Mouse (Mus musculus) liver, embryonic 12.5 days (tissue): ENCODE results near the gene Cdc123. TPM values are rescaled to one million over a fixed set of nuclear protein-coding genes. Genes with fewer than 3 reads are reported as not detected.

Experiments used
- ATAC-seq: fragments of 200-750 bp; cut with Nextera tagmentation; 2 replicates; pipeline ENCODE4 v1.8.0; 2017; ENCODE audit warnings: moderate number of reproducible peaks, mild to moderate bottlenecking, moderate library complexity
- H3K27ac ChIP-seq: fragments of 300-500 bp; sonication (generic); 2 replicates; pipeline ENCODE4 v1.5.1; 2016; ENCODE audit warnings: mild to moderate bottlenecking
- H3K27me3 ChIP-seq: fragments of 300-500 bp; sonication (generic); replicated peaks from 2 replicates; pipeline ENCODE4 v1.6.1; 2016; ENCODE audit warnings: mild to moderate bottlenecking, moderate library complexity
- H3K36me3 ChIP-seq: fragments of 300-500 bp; sonication (generic); 2 replicates; pipeline ENCODE4 v1.6.1; 2016; ENCODE audit warnings: mild to moderate bottlenecking, moderate library complexity
- H3K4me1 ChIP-seq: fragments of 300-500 bp; sonication (generic); 2 replicates; pipeline ENCODE4 v1.6.1; 2016
- H3K4me2 ChIP-seq: fragments of 300-500 bp; sonication (generic); 2 replicates; pipeline ENCODE4 v1.6.1; 2016; ENCODE audit warnings: mild to moderate bottlenecking, moderate library complexity
- H3K4me3 ChIP-seq: fragments of 300-500 bp; sonication (generic); 2 replicates; pipeline ENCODE4 v1.5.1; 2016; ENCODE audit warnings: mild to moderate bottlenecking, moderate library complexity
- H3K9ac ChIP-seq: fragments of 300-500 bp; sonication (generic); 2 replicates; pipeline ENCODE4 v1.6.1; 2016; ENCODE audit warnings: mild to moderate bottlenecking, moderate library complexity
- H3K9me3 ChIP-seq: fragments of 300-500 bp; sonication (generic); replicated peaks from 2 replicates; pipeline ENCODE4 v1.6.1; 2016; ENCODE audit warnings: mild to moderate bottlenecking, moderate library complexity
- WGBS: fragments of 180-500 bp; shearing (Covaris S2); methylation state at CpG from one replicate; pipeline ENCODE4 v1.1.7; 2016; ENCODE audit not compliant: insufficient replicate concordance; 5-methylcytosine and 5-hydroxymethylcytosine counted together
- polyA plus RNA-seq: library from polyadenylated mRNA; unstranded; fragments of >200 nt; fragmentation: Nextera tagmentation; extraction: Ambion mirVana; gene quantifications from 2 replicates; pipeline ENCODE4 v1.2.1, GENCODE M21; 2016

The Cdc123 gene
- polyA plus RNA-seq, 1 experiment from 2014 or later, result 195 TPM

DNA sequence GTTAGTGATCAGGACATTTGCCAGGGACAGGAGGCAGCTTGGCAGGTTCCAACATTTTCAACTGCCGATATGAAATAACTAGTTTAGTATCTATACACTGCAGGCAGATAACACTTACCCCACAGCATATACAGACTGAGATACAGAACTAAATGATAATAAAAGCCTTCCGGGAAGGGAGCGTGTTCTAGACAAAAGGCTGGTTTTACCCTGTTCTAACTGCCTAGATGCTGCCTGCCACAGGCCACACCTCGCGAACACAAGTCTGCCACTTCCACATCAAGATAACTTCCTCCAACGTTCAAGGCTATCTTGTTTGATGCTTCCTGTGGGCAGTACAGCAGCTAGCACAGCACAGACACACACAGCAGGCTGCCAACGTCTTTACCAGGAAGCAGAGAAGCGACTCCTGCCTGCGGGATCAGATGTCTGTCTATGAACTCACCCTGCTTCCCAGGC, 43.8 kb downstream of the Cdc123 start:
- Histone ChIP-seq H3K4me3 (no peak overlapping the region), H3K4me1 (peaks cover 21% of the 10 kb centered on the region), H3K36me3 (peaks cover 89% of the 10 kb centered on the region), H3K27me3 (no peaks in the 10 kb centered on the region), H3K4me2 (peak overlapping the region; percentile 31), H3K9me3 (no peaks in the 10 kb centered on the region), H3K9ac (no peak overlapping the region), H3K27ac (peak overlapping the region; percentile 72)
- peak; percentile 89 for ATAC-seq
- 23% methylated on average over 9 of the region's 9 CpGs for WGBS

DNA sequence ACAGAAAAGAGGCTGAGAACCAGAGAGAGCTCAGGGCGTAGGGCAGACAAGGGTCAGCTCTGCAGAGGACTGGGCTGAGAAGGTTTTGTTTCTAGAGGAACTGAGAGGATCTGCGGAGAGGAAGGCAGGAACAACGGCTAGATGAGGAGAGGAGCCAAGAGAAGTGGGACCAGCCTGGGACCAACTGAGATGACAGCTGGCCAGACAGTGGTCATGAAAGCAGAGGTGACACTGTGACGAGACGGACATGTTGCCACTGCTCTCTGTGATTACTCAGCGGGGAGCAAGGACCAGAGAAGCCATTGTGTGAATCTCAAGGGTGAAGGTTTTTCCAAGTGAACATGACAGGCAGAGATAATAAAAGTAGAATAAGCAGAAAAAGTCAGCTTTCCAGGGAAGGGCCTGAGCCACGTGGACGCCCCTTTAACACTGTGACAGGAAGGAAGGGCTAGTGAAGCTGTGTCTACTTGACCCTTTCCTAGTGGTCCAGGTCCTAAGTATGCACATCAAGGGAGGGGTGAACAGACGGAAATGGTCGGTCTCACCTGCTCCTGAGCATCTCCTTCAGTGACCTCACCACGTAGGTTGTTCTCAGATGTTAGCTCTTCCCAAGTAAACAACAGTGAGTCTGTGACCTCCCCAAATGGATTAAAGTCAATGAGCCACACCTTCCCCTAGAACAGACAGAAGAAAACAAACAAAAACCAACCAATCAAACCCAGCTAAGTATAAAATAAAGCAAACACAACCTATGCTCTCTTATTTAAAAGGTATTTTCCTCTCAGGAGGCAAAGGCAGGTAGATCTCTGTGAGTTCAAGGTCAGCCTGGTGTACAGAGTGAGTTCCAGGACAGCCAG, 46.9 kb downstream of the Cdc123 start:
- Histone ChIP-seq H3K27me3 (no peaks in the 10 kb centered on the region), H3K4me2 (no peak overlapping the region), H3K27ac (no peak overlapping the region), H3K4me1 (peaks cover 21% of the 10 kb centered on the region), H3K9me3 (no peaks in the 10 kb centered on the region), H3K36me3 (peaks cover 91% of the 10 kb centered on the region), H3K9ac (no peak overlapping the region), H3K4me3 (no peak overlapping the region)
- 79% methylated on average over 11 of the region's 11 CpGs for WGBS
- no peak for ATAC-seq

DNA sequence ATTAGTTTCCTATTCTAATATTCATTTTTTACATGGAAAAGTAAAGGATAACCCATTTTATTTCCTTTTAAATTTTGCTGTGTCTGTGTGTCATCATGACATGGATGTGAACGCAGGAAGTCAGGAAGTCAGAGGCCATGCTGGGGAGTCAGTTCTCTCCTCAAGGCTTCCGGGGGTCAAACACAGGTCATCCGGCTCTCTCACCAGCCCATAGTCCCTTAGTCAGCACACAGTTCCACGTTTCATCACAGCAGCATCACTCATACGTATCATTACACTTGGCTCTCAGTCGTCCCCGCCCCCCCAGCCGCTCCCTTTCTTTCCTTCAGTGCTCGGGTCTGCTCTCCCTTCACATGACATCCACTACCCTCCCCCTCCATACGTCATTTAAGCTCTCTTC, 51.2 kb downstream of the Cdc123 start:
- 85% methylated on average over 10 of the region's 10 CpGs for WGBS
- Histone ChIP-seq H3K27me3 (no peaks in the 10 kb centered on the region), H3K36me3 (peaks cover 59% of the 10 kb centered on the region), H3K4me2 (no peak overlapping the region), H3K4me1 (no peaks in the 10 kb centered on the region), H3K9me3 (no peaks in the 10 kb centered on the region), H3K9ac (no peak overlapping the region), H3K27ac (no peak overlapping the region), H3K4me3 (no peak overlapping the region)
- ATAC-seq, result no peak

DNA sequence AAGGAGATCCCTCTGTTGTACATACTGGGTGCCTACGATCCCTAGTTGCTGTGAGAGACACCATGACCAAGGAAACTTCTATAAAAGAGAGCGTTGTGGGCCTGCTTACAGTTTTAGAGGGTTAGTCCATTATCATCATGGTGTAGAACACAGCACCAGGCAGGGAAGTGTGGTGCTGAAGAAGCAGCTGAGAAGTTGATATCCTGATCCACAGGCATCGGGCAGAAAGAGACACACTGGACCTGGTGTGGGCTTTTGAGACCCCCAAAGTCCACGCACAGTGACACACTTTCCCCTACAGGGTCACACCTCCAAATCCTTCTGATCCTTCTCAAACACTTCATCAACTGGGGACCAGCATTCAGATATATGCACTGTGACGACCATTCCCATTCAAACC, 52.9 kb downstream of the Cdc123 start:
- no peak overlapping the region for H3K27ac ChIP-seq
- no peaks in the 10 kb centered on the region for H3K9me3 ChIP-seq
- no peaks in the 10 kb centered on the region for H3K27me3 ChIP-seq
- no peaks in the 10 kb centered on the region for H3K4me1 ChIP-seq
- no peak for ATAC-seq
- WGBS, result 78% methylated on average over 5 of the region's 5 CpGs
- no peak overlapping the region for H3K9ac ChIP-seq
- no peak overlapping the region for H3K4me3 ChIP-seq
- no peak overlapping the region for H3K4me2 ChIP-seq
- peaks cover 42% of the 10 kb centered on the region for H3K36me3 ChIP-seq

DNA sequence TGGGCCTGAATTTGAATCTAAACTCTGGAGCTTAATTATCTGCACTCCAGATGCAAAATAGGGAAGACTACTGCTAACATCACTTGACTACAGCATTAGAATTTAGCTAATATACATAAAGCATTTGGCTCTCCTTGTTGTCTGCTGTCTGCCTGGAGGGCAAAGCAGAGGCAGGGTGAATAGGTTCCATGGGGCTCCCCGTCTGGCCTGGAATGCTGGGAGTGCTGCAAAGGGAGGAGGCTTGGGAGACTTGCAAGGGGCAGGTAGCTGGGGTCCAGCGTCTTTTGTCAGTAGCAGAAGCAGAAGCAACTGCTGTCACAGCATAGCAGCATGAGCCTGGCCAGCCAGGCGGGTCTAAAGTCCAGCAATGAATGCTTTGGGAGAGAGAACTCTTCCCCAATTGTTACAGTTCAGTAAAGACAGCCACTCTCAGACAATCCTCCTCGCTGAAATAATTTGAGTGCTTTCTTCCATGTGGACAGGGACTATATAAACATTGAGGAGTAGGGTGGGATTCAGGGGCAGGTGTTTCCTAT, 55.3 kb downstream of the Cdc123 start:
- 36% methylated on average over 4 of the region's 4 CpGs for WGBS
- Histone ChIP-seq H3K27me3 (no peaks in the 10 kb centered on the region), H3K27ac (no peak overlapping the region)

DNA sequence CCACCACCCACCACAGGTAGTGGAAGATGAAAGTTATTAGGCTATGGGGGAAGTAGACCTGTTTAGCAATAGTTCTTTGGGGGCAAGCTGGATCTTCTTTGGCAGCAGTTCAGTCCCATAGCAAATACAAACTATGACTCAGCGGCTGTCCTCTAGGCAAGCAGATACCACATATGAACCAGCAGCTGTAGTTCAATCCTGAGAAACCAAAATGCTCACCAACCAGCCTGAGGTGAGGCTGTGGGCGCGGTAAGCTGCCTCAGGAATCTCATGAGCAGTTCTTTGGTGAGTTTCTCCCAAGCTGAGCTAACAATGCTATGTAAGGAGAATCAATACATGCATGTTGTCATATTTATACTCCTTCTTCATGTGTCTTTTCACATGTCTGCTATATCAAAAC, 57.6 kb downstream of the Cdc123 start:
- H3K27ac ChIP-seq, result no peak overlapping the region
- no peak overlapping the region for H3K9ac ChIP-seq
- H3K27me3 ChIP-seq, result no peaks in the 10 kb centered on the region
- WGBS, result 79% methylated on average over 3 of the region's 3 CpGs
- no peaks in the 10 kb centered on the region for H3K9me3 ChIP-seq
- ATAC-seq, result no peak
- H3K4me3 ChIP-seq, result no peak overlapping the region
- no peaks in the 10 kb centered on the region for H3K4me1 ChIP-seq
- H3K4me2 ChIP-seq, result no peak overlapping the region
- no peaks in the 10 kb centered on the region for H3K36me3 ChIP-seq

More for the DNA sequence above, 55.3 kb downstream of the Cdc123 start:
- no peaks in the 10 kb centered on the region for H3K9me3 ChIP-seq
- no peak overlapping the region for H3K4me3 ChIP-seq
- ATAC-seq, result no peak
- no peaks in the 10 kb centered on the region for H3K4me1 ChIP-seq
- H3K9ac ChIP-seq, result no peak overlapping the region
- H3K36me3 ChIP-seq, result peaks cover 18% of the 10 kb centered on the region
- H3K4me2 ChIP-seq, result no peak overlapping the region

DNA sequence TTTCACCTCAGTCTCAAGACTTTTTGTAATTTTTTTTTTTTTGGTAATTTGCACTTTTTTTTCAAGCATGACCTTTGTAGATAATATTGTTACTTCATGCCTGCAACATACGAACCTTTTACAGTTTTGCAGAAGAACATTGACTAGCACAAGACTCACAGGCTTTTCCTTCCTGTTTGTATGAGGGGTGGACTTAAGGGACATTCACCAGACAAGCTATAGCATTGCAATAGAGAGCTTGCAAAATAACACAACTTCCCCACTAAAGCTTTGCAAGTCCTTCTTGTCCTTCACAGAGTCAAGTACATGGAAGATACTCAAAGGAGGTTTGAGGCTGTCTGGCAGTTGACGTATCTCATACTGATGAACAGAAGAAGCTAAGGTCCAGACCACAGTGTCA, 72.5 kb downstream of the Cdc123 start:
- Histone ChIP-seq H3K9me3 (no peaks in the 10 kb centered on the region), H3K4me2 (no peak overlapping the region), H3K27me3 (no peaks in the 10 kb centered on the region), H3K36me3 (no peaks in the 10 kb centered on the region), H3K27ac (no peak overlapping the region), H3K4me1 (no peaks in the 10 kb centered on the region), H3K4me3 (no peak overlapping the region), H3K9ac (no peak overlapping the region)
- WGBS, result 48% methylated on average over 2 of the region's 2 CpGs
- ATAC-seq, result no peak

DNA sequence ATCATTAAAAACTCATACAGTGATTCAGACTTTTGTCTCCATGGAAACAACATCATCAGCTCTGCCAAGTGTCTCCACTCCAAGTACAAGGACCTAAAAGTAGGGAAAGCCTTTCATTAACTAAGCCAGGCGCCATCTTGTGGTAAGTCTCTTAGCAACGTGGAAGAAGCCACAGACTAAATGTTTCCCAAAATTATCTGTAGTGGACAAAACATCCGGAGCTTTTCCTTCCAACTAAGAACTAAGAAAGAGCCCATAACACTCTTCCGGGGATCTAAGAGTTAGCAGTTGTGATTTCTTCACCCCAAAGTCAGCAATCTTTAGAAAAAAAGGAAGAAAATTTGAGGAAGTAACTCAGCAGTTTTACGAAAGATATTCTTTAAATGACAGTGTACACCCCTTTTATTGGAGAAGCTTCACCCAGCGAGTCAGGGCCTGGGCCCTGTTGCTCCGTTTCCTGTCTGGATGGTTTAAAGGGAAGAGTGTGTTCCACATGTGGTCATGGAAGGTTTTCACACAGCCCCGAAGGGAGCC, 74.2 kb downstream of the Cdc123 start:
- WGBS, result 19% methylated on average over 8 of the region's 8 CpGs
- H3K4me2 ChIP-seq, result no peak overlapping the region
- no peak overlapping the region for H3K9ac ChIP-seq
- no peak overlapping the region for H3K4me3 ChIP-seq
- no peak overlapping the region for H3K27ac ChIP-seq
- no peak for ATAC-seq
- no peaks in the 10 kb centered on the region for H3K4me1 ChIP-seq
- no peaks in the 10 kb centered on the region for H3K9me3 ChIP-seq
- H3K36me3 ChIP-seq, result no peaks in the 10 kb centered on the region
- H3K27me3 ChIP-seq, result no peaks in the 10 kb centered on the region

DNA sequence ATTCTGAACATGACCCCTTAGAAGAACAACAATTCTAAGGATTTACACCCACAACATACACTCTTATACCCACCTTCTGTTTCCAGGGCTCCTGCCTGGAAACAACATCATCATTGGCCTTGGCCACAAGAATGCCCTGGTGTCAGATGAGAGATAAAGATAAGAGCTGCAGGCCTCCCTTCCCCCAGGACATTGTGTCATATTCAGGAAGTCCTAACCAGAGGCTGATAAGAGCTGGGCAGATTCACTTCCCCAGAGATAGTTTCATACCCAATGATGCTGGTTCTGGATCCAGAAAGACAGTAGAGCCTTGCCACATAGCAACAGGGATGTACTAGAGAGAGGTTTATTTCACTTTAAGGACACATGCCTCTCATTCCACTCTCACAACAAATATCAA, 75.3 kb downstream of the Cdc123 start:
- ATAC-seq, result no peak
- H3K4me2 ChIP-seq, result no peak overlapping the region
- H3K27me3 ChIP-seq, result no peaks in the 10 kb centered on the region
- H3K4me1 ChIP-seq, result no peaks in the 10 kb centered on the region
- H3K9ac ChIP-seq, result no peak overlapping the region
- no peak overlapping the region for H3K27ac ChIP-seq
- no peaks in the 10 kb centered on the region for H3K36me3 ChIP-seq
- H3K9me3 ChIP-seq, result no peaks in the 10 kb centered on the region
- no peak overlapping the region for H3K4me3 ChIP-seq

DNA sequence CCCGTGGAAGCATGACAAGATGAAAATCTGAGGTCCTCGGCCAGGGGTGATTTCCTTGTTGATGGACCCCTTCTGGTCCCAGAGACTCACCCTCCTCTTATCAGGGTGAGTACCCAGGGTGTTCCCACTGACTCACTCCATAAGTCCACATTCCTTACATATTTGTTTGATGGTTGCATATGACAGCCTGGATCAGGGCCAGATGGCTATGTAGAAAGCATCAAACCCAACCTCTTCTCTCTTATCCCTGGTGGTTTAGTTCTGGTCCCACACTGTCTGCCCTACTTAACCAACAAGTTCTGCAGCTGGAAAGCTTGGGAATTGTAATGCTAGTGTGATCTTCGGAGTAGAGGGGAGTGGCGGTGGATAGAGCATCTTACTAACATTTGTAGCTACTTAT, 76.0 kb downstream of the Cdc123 start:
- no peak overlapping the region for H3K4me3 ChIP-seq
- H3K4me1 ChIP-seq, result no peaks in the 10 kb centered on the region
- no peaks in the 10 kb centered on the region for H3K9me3 ChIP-seq
- H3K9ac ChIP-seq, result no peak overlapping the region
- H3K36me3 ChIP-seq, result no peaks in the 10 kb centered on the region
- no peaks in the 10 kb centered on the region for H3K27me3 ChIP-seq
- ATAC-seq, result no peak
- 69% methylated on average over 4 of the region's 4 CpGs for WGBS
- H3K27ac ChIP-seq, result no peak overlapping the region
- no peak overlapping the region for H3K4me2 ChIP-seq

DNA sequence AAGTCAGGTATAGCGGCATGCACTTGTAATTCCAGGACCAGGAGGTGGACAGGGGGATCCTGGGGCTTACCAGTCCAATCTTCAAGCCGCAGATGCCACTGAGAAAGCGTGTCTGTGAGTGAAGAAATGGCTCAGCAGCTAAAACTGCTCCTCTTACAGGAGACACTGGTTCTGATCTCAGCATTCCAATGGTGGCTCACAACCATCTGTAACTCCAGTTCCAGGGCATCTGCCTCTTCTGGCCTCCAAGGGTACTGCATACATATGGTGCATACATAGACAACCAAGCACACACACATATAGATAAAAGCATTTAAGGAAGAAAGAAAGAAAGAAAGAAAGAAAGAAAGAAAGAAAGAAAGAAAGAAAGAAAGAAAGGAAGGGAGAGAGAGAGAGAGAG, 82.9 kb downstream of the Cdc123 start:
- no peaks in the 10 kb centered on the region for H3K36me3 ChIP-seq
- H3K4me2 ChIP-seq, result no peak overlapping the region
- ATAC-seq, result no peak
- no peaks in the 10 kb centered on the region for H3K9me3 ChIP-seq
- H3K4me3 ChIP-seq, result no peak overlapping the region
- no peak overlapping the region for H3K9ac ChIP-seq
- H3K27ac ChIP-seq, result no peak overlapping the region
- WGBS, result 78% methylated on average over 3 of the region's 3 CpGs
- H3K27me3 ChIP-seq, result no peaks in the 10 kb centered on the region
- no peaks in the 10 kb centered on the region for H3K4me1 ChIP-seq

DNA sequence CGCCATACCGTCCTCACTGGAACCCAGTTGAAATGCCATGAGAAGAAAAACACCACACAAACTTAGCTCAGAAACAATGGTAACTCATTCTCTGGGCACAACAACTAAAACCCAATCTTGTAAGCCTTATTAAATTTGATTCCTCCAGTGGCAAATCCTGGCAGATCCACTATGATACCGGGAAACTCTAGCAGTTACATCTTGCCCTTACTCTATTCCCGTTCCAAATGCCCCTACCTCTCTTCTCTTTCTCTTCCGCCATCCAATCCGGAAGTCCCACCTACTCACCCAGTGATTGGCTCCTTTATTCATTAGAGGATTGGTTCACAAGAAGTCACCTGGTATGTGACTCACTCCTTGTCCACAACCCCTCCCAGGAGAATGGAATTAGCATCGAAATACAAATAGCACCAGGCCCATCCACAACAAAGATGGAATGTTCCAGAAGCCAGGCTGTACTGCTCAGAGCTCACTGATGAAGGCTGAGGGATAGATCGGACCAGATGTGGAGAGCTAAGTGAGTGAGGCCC, 84.4 kb downstream of the Cdc123 start:
- H3K4me2 ChIP-seq, result no peak overlapping the region
- H3K27ac ChIP-seq, result no peak overlapping the region
- no peak overlapping the region for H3K9ac ChIP-seq
- no peaks in the 10 kb centered on the region for H3K9me3 ChIP-seq
- H3K27me3 ChIP-seq, result no peaks in the 10 kb centered on the region
- no peak overlapping the region for H3K4me3 ChIP-seq
- no peaks in the 10 kb centered on the region for H3K36me3 ChIP-seq
- no peak for ATAC-seq
- H3K4me1 ChIP-seq, result no peaks in the 10 kb centered on the region
- 75% methylated on average over 8 of the region's 8 CpGs for WGBS
